Mouse (Mus musculus) lung, postnatal 0 days (tissue): ENCODE measurements around the gene Pnp2. TPM values are rescaled to one million over a fixed set of nuclear protein-coding genes. Genes with fewer than 3 reads are reported as not detected.
A peak's percentile ranks its signal among the peaks of the same experiment; 100 is the strongest.

Experiments used
- ATAC-seq: fragments of 200-750 bp; cut with Nextera tagmentation; 2 replicates; pipeline ENCODE4 v1.8.0; 2017; ENCODE audit warnings: moderate library complexity
- DNase-seq: peaks from one replicate; pipeline ENCODE4 v3.0.0-alpha.2; 2016; ENCODE audit warnings: low spot score
- H3K27ac ChIP-seq: fragments of 300-500 bp; sonication (generic); 2 replicates; pipeline ENCODE4 v1.5.1; 2014; ENCODE audit warnings: antibody characterized with exemption, mild to moderate bottlenecking, low read length, mixed read lengths
- H3K27me3 ChIP-seq: fragments of 300-500 bp; sonication (generic); replicated peaks from 2 replicates; pipeline ENCODE4 v1.6.1; 2014; ENCODE audit warnings: low read length, mixed read lengths; ENCODE audit not compliant: insufficient read depth
- H3K36me3 ChIP-seq: fragments of 300-500 bp; sonication (generic); 2 replicates; pipeline ENCODE4 v1.6.1; 2014; ENCODE audit warnings: low read length, mixed read lengths; ENCODE audit not compliant: insufficient read depth
- H3K4me1 ChIP-seq: fragments of 300-500 bp; sonication (generic); 2 replicates; pipeline ENCODE4 v1.6.1; 2014; ENCODE audit warnings: antibody characterized with exemption, low read depth, low read length, mixed read lengths; ENCODE audit not compliant: insufficient read depth
- H3K4me2 ChIP-seq: fragments of 300-500 bp; sonication (generic); replicated peaks from 2 replicates; pipeline ENCODE4 v1.6.1; 2014; ENCODE audit warnings: low read depth, mild to moderate bottlenecking, low read length, moderate library complexity, mixed read lengths
- H3K4me3 ChIP-seq: fragments of 300-500 bp; sonication (generic); 2 replicates; pipeline ENCODE4 v1.5.1; 2014; ENCODE audit warnings: low read depth, low read length
- H3K9ac ChIP-seq: fragments of 300-500 bp; sonication (generic); replicated peaks from 2 replicates; pipeline ENCODE4 v1.6.1; 2014; ENCODE audit warnings: low read depth, mild to moderate bottlenecking
- H3K9me3 ChIP-seq: fragments of 300-500 bp; sonication (generic); 2 replicates; pipeline ENCODE4 v1.6.1; 2016; ENCODE audit warnings: low read length, mixed read lengths
- CTCF ChIP-seq: IDR thresholded peaks from 2 replicates; pipeline ENCODE4 v1.5.1; 2016; ENCODE audit warnings: antibody characterized with exemption, mild to moderate bottlenecking
- EP300 ChIP-seq: IDR thresholded peaks from 2 replicates; pipeline ENCODE4 v1.6.1; 2016; ENCODE audit warnings: antibody characterized with exemption, mild to moderate bottlenecking, control low read depth
- WGBS: fragments of 180-500 bp; shearing (Covaris S2); extraction: QIAGEN DNeasy Blood & Tissue Kit; methylation state at CpG from one replicate; pipeline ENCODE4 v1.1.7; 2014; 5-methylcytosine and 5-hydroxymethylcytosine counted together
- polyA plus RNA-seq: library from polyadenylated mRNA; unstranded; fragments of >200 nt; fragmentation: Nextera tagmentation; extraction: Ambion mirVana; gene quantifications from 2 replicates; pipeline ENCODE4 v1.2.1, GENCODE M21; 2015

Pnp2 gene
- polyA plus RNA-seq, 1 experiment from 2014 or later, result 1.2 TPM

- Histone ChIP-seq H3K9ac (peak overlapping the region; percentile 59), H3K4me2 (peak overlapping the region; percentile 71), H3K27ac (peak overlapping the region; percentile 88), H3K27me3 (no peaks in the 10 kb centered on the region), H3K4me1 (peaks cover 6% of the 10 kb centered on the region; the same call in 1 of the 2 replicates), H3K9me3 (no peaks in the 10 kb centered on the region), H3K36me3 (peaks cover 23% of the 10 kb centered on the region; the same call in 1 of the 2 replicates), H3K4me3 (peak overlapping the region; percentile 56)
- peak; percentile 63 for DNase-seq
- TF ChIP-seq EP300 (no peak), CTCF (no peak)
- peak; percentile 57 for ATAC-seq
- WGBS, result under 1% methylated on average over 38 of the region's 38 CpGs
Observed at GRCm38 (mm10) chr14:50925111-50925920, 30.5 kb upstream of the Pnp2 start.

GRCm38 (mm10) chr14:50927366-50927765, 28.4 kb upstream of the Pnp2 start:
- Histone ChIP-seq H3K27ac (no peak overlapping the region), H3K9me3 (no peaks in the 10 kb centered on the region), H3K4me1 (peaks cover 9% of the 10 kb centered on the region; the same call in 1 of the 2 replicates), H3K9ac (no peak overlapping the region), H3K36me3 (peaks cover 23% of the 10 kb centered on the region; the same call in 1 of the 2 replicates), H3K4me2 (no peak overlapping the region), H3K4me3 (no peak overlapping the region), H3K27me3 (no peaks in the 10 kb centered on the region)
- ATAC-seq (no peak), DNase-seq (no peak)
- TF ChIP-seq CTCF (no peak), EP300 (no peak)
- WGBS, result 63% methylated on average over 3 of the region's 3 CpGs

- H3K4me2 ChIP-seq, result peak overlapping the region; percentile 76
- H3K9ac ChIP-seq, result peak overlapping the region; percentile 94
- no peak for ATAC-seq
- no peak for TF ChIP-seq CTCF
- TF ChIP-seq EP300, result no peak
- 12% methylated on average over 10 of the region's 10 CpGs for WGBS
- H3K27me3 ChIP-seq, result no peaks in the 10 kb centered on the region
- peak overlapping the region; percentile 95 for H3K4me3 ChIP-seq
- no peak for DNase-seq
- peaks cover 9% of the 10 kb centered on the region; the same call in 1 of the 2 replicates for H3K4me1 ChIP-seq
- H3K9me3 ChIP-seq, result no peaks in the 10 kb centered on the region
- H3K36me3 ChIP-seq, result peaks cover 23% of the 10 kb centered on the region; the same call in 1 of the 2 replicates
- peak overlapping the region; percentile 96 for H3K27ac ChIP-seq
Observed at GRCm38 (mm10) chr14:50929951-50930350, 25.8 kb upstream of the Pnp2 start.

GRCm38 (mm10) chr14:50930377-50930753, 25.4 kb upstream of the Pnp2 start:
- Histone ChIP-seq H3K9me3 (no peaks in the 10 kb centered on the region), H3K27me3 (no peaks in the 10 kb centered on the region), H3K4me2 (peak overlapping the region; percentile 76), H3K4me3 (peak overlapping the region; percentile 95), H3K9ac (peak overlapping the region; percentile 94), H3K36me3 (peaks cover 23% of the 10 kb centered on the region; the same call in 1 of the 2 replicates), H3K27ac (peak overlapping the region; percentile 96), H3K4me1 (peaks cover 9% of the 10 kb centered on the region; the same call in 1 of the 2 replicates)
- TF ChIP-seq EP300 (no peak), CTCF (no peak)
- 2% methylated on average over 22 of the region's 38 CpGs for WGBS
- ATAC-seq (peak; percentile 66), DNase-seq (peak; percentile 77)

GRCm38 (mm10) chr14:50930754-50931492, 24.9 kb upstream of the Pnp2 start, which contains the start of the genes Pip4p1 and Pnp:
Pip4p1 (minus strand) TSS chr14:50930856.
Pnp (plus strand) TSS chr14:50931082.
- no peaks in the 10 kb centered on the region for H3K27me3 ChIP-seq
- DNase-seq (peak; percentile 100), ATAC-seq (peak; percentile 99)
- peak within 1 kb of the TSS; percentile 76 for H3K4me2 ChIP-seq
- H3K4me3 ChIP-seq, result peak within 1 kb of the TSS; percentile 95
- H3K36me3 ChIP-seq, result peaks cover 23% of the 10 kb centered on the region; the same call in 1 of the 2 replicates
- peaks cover 9% of the 10 kb centered on the region; the same call in 1 of the 2 replicates for H3K4me1 ChIP-seq
- no peaks in the 10 kb centered on the region for H3K9me3 ChIP-seq
- H3K9ac ChIP-seq, result peak within 1 kb of the TSS; percentile 94
- no peak; the same call in 1 of the 2 replicates for TF ChIP-seq CTCF
- TF ChIP-seq EP300, result no peak
- H3K27ac ChIP-seq, result peak within 1 kb of the TSS; percentile 96
- under 1% methylated on average over 52 of the region's 68 CpGs for WGBS
